Comparison of ENCODE assay signal across 21 mouse cellular contexts in genomic region chr13:52569194-52569769, GRCm38 (mm10). TPM values are rescaled to one million over a fixed set of nuclear protein-coding genes. Genes with fewer than 3 reads are reported as not detected.
DNase-seq lines count a peak whose midpoint lies in the region; ATAC-seq lines count a peak whose summit lies in the region.
"Had no signal": no experiment of that assay in that cellular context is flagged by ENCODE, and none has a peak within 500 bp of the region (broad histone marks: within the 10 kb centered on the region; RNA-seq: fewer than 3 reads in every experiment).

No protein-coding gene starts in this region.

- H3K27me3 ChIP-seq in forebrain, embryonic 14.5 days (replicated peaks; ENCODE audit: control insufficient read depth, insufficient read depth, low read length): no peaks in the 10 kb centered on the region
- no peaks in the 10 kb centered on the region for H3K27me3 ChIP-seq in forebrain, embryonic 13.5 days
- H3K27me3 ChIP-seq in neural tube, embryonic 14.5 days (ENCODE audit: control insufficient read depth, insufficient read depth, low read length): no peaks in the 10 kb centered on the region
- no peaks in the 10 kb centered on the region; the same call in 1 of the 2 replicates for H3K27me3 ChIP-seq in neural tube, embryonic 15.5 days (replicated peaks)
- H3K27me3 ChIP-seq: liver, embryonic 13.5 days; lung, embryonic 15.5 days; neural tube, embryonic 12.5 days had no signal

- no peaks in the 10 kb centered on the region for H3K36me3 ChIP-seq in forebrain, embryonic 14.5 days (ENCODE audit: control insufficient read depth, insufficient read depth, low read length)
- no peaks in the 10 kb centered on the region for H3K36me3 ChIP-seq in forebrain, embryonic 13.5 days (ENCODE audit: poor library complexity, severe bottlenecking)
- no peaks in the 10 kb centered on the region for H3K36me3 ChIP-seq in neural tube, embryonic 14.5 days (ENCODE audit: control insufficient read depth, insufficient read depth, low read length)
- no peaks in the 10 kb centered on the region for H3K36me3 ChIP-seq in neural tube, embryonic 15.5 days
- H3K36me3 ChIP-seq: hindbrain, embryonic 13.5 days; liver, embryonic 13.5 days; lung, embryonic 15.5 days; midbrain, embryonic 12.5 days; neural tube, embryonic 12.5 days had no signal

- peaks cover 15% of the 10 kb centered on the region for H3K4me1 ChIP-seq in forebrain, embryonic 14.5 days (ENCODE audit: control insufficient read depth, insufficient read depth, low read length)
- peaks cover 16% of the 10 kb centered on the region for H3K4me1 ChIP-seq in forebrain, embryonic 13.5 days
- no peaks in the 10 kb centered on the region for H3K4me1 ChIP-seq in neural tube, embryonic 14.5 days (ENCODE audit: control insufficient read depth, insufficient read depth, low read length)
- H3K4me1 ChIP-seq in neural tube, embryonic 15.5 days: 0 out of 2 replicates have a peak, but pooled peaks cover 4% of the 10 kb centered on the region
- H3K4me1 ChIP-seq: neural tube, embryonic 12.5 days had no signal

- no peak overlapping the region for H3K27ac ChIP-seq in forebrain, embryonic 14.5 days (ENCODE audit: low read depth, low read length)
- no peak overlapping the region for H3K27ac ChIP-seq in forebrain, embryonic 13.5 days
- no peak overlapping the region for H3K27ac ChIP-seq in neural tube, embryonic 14.5 days (ENCODE audit: low read depth, low read length)
- H3K27ac ChIP-seq in neural tube, embryonic 15.5 days (replicated peaks): no peak overlapping the region
- H3K27ac ChIP-seq: heart, adult 2 months; hindbrain, embryonic 13.5 days; liver, embryonic 13.5 days; lung, embryonic 15.5 days; midbrain, embryonic 12.5 days; neural tube, embryonic 12.5 days had no signal

- intact Hi-C loops in left cerebral cortex, postnatal 4 days (cut with DNase I): loop anchor here (10.0 kb wide), 1 partner anchor 314 kb away; no protein-coding TSS in a partner anchor

- 0 out of 2 replicates have a peak, but pooled peaks have one; percentile 40 for ATAC-seq in forebrain, embryonic 14.5 days
- no peak for ATAC-seq in forebrain, embryonic 13.5 days
- ATAC-seq in neural tube, embryonic 14.5 days (ENCODE audit: low read depth): peak; percentile 51; the same call in 1 of the 2 replicates
- no peak for ATAC-seq in neural tube, embryonic 15.5 days (ENCODE audit: low FRiP score)
- ATAC-seq: forebrain, postnatal 0 days; inflammation-experienced regulatory T-cells, adult 6 months had no signal

- no peak overlapping the region for H3K4me3 ChIP-seq in forebrain, embryonic 14.5 days (ENCODE audit: low read depth, low read length)
- no peak overlapping the region for H3K4me3 ChIP-seq in forebrain, embryonic 13.5 days
- H3K4me3 ChIP-seq in neural tube, embryonic 14.5 days (ENCODE audit: low read depth, low read length): no peak overlapping the region
- no peak overlapping the region for H3K4me3 ChIP-seq in neural tube, embryonic 15.5 days (replicated peaks)
- H3K4me3 ChIP-seq: heart, adult 2 months; hindbrain, embryonic 13.5 days; liver, embryonic 13.5 days; lung, embryonic 15.5 days; midbrain, embryonic 12.5 days; neural tube, embryonic 12.5 days had no signal

- no peak overlapping the region for H3K9ac ChIP-seq in forebrain, embryonic 14.5 days (ENCODE audit: low read length)
- no peak overlapping the region for H3K9ac ChIP-seq in forebrain, embryonic 13.5 days
- H3K9ac ChIP-seq in neural tube, embryonic 14.5 days (replicated peaks; ENCODE audit: low read depth, low read length): no peak overlapping the region
- no peak overlapping the region for H3K9ac ChIP-seq in neural tube, embryonic 15.5 days (replicated peaks)
- H3K9ac ChIP-seq: forebrain, postnatal 0 days; hindbrain, embryonic 13.5 days; liver, embryonic 13.5 days; lung, embryonic 15.5 days; midbrain, embryonic 12.5 days; neural tube, embryonic 12.5 days had no signal

- no peaks in the 10 kb centered on the region for H3K9me3 ChIP-seq in forebrain, embryonic 14.5 days (replicated peaks; ENCODE audit: control insufficient read depth, low read length)
- no peaks in the 10 kb centered on the region for H3K9me3 ChIP-seq in forebrain, embryonic 13.5 days (replicated peaks)
- no peaks in the 10 kb centered on the region for H3K9me3 ChIP-seq in neural tube, embryonic 14.5 days (ENCODE audit: control insufficient read depth, low read length)
- no peaks in the 10 kb centered on the region for H3K9me3 ChIP-seq in neural tube, embryonic 15.5 days (replicated peaks)
- H3K9me3 ChIP-seq: hindbrain, embryonic 13.5 days; liver, embryonic 13.5 days; lung, embryonic 15.5 days; midbrain, embryonic 12.5 days; neural tube, embryonic 12.5 days had no signal

- 38% methylated on average over 8 of the region's 8 CpGs for whole genome bisulfite sequencing in forebrain, embryonic 14.5 days
- WGBS in forebrain, embryonic 13.5 days: 52% methylated on average over 8 of the region's 8 CpGs
- 48% methylated on average over 8 of the region's 8 CpGs for WGBS in neural tube, embryonic 14.5 days
- WGBS in neural tube, embryonic 15.5 days: 38% methylated on average over 8 of the region's 8 CpGs

- no peak overlapping the region for H3K4me2 ChIP-seq in forebrain, embryonic 14.5 days (ENCODE audit: low read length)
- no peak overlapping the region for H3K4me2 ChIP-seq in forebrain, embryonic 13.5 days
- no peak overlapping the region for H3K4me2 ChIP-seq in neural tube, embryonic 14.5 days (ENCODE audit: low read depth, low read length)
- no peak overlapping the region for H3K4me2 ChIP-seq in neural tube, embryonic 15.5 days
- H3K4me2 ChIP-seq: hindbrain, embryonic 13.5 days; liver, embryonic 13.5 days; lung, embryonic 15.5 days; midbrain, embryonic 12.5 days; neural tube, embryonic 12.5 days had no signal

- peak; percentile 69 for DNase-seq in forebrain, embryonic 14.5 days (ENCODE audit: low spot score)
- peak; percentile 20 for DNase-seq in left cerebral cortex, postnatal 4 days
- no peak for DNase-seq in left cerebral cortex, adult 9 months (ENCODE audit: low spot score in 2 of 2)
- peak; percentile 63 for DNase-seq in layer of hippocampus, adult 9-11 months
- DNase-seq in thymus, postnatal 0 days (ENCODE audit: low spot score): no peak
- DNase-seq: adrenal gland, postnatal 10 days; cerebellum, adult 8-10 months; forebrain, postnatal 0 days; gastrocnemius, postnatal 25 days; heart, adult 2 months; kidney, adult 8-10 months; kidney, postnatal 25 days; liver, embryonic 13.5 days had no signal

RNA-seq across cellular contexts. Expression of gene Syk, which starts 13.7 kb away (rescaled TPM):
- polyA plus RNA-seq in forebrain, embryonic 14.5 days (2014; fragmentation: Nextera tagmentation; extraction: Ambion mirVana): 1.0 and 1.1 TPM in 2 replicates
- polyA plus RNA-seq in forebrain, embryonic 13.5 days (2015; fragmentation: Nextera tagmentation; extraction: Ambion mirVana): 0.81 and 1.1 TPM in 2 replicates
- total RNA-seq in left cerebral cortex, postnatal 4 days (2021): 1 to 10 TPM; 5.0 to 5.3 TPM
- polyA plus RNA-seq in neural tube, embryonic 14.5 days (2014; fragmentation: Nextera tagmentation; extraction: Ambion mirVana): 1.2 and 1.8 TPM in 2 replicates
- 0.96 and 3.2 TPM in 2 replicates for polyA plus RNA-seq in neural tube, embryonic 15.5 days (2015; fragmentation: Nextera tagmentation; extraction: Ambion mirVana)
- polyA plus RNA-seq in thymus, postnatal 0 days (2015; fragmentation: Nextera tagmentation; extraction: Ambion mirVana): 7.6 and 8.9 TPM in 2 replicates

RNA-seq across cellular contexts. Expression of gene Diras2, which starts 38.2 kb away (rescaled TPM):
- 1.5 and 2.2 TPM in 2 replicates for polyA plus RNA-seq in forebrain, embryonic 14.5 days (2014; fragmentation: Nextera tagmentation; extraction: Ambion mirVana)
- 0.77 and 0.93 TPM in 2 replicates for polyA plus RNA-seq in forebrain, embryonic 13.5 days (2015; fragmentation: Nextera tagmentation; extraction: Ambion mirVana)
- total RNA-seq in left cerebral cortex, postnatal 4 days (2021): 10 to 100 TPM; 77.9 to 80.1 TPM
- 5.5 and 5.7 TPM in 2 replicates for polyA plus RNA-seq in neural tube, embryonic 14.5 days (2014; fragmentation: Nextera tagmentation; extraction: Ambion mirVana)
- polyA plus RNA-seq in neural tube, embryonic 15.5 days (2015; fragmentation: Nextera tagmentation; extraction: Ambion mirVana): 5.4 and 6.0 TPM in 2 replicates
- 3.4 and 3.6 TPM in 2 replicates for polyA plus RNA-seq in thymus, postnatal 0 days (2015; fragmentation: Nextera tagmentation; extraction: Ambion mirVana)
- polyA plus RNA-seq: inflammation-experienced regulatory T-cells, adult 6 months had no signal

Comparison
In these comparisons a context has a peak if more than half of its experiments do, and no peak if none do; other contexts are left out.
1. ATAC-seq: peak in forebrain, embryonic 14.5 days (single experiment) and neural tube, embryonic 14.5 days (single experiment); none in forebrain, embryonic 13.5 days (single experiment) and neural tube, embryonic 15.5 days (single experiment).
2. DNase-seq: peak in forebrain, embryonic 14.5 days (single experiment), left cerebral cortex, postnatal 4 days (single experiment) and layer of hippocampus, adult 9-11 months (single experiment); none in left cerebral cortex, adult 9 months (0 of 2) and thymus, postnatal 0 days (single experiment).